Mouse (Mus musculus): ENCODE measurements around the gene Bmp7. TPM values are rescaled to one million over a fixed set of nuclear protein-coding genes. Genes with fewer than 3 reads are reported as not detected.

The Bmp7 gene
- polyA plus RNA-seq, 1 experiment from 2014 or later: 17.3 TPM

DNA sequence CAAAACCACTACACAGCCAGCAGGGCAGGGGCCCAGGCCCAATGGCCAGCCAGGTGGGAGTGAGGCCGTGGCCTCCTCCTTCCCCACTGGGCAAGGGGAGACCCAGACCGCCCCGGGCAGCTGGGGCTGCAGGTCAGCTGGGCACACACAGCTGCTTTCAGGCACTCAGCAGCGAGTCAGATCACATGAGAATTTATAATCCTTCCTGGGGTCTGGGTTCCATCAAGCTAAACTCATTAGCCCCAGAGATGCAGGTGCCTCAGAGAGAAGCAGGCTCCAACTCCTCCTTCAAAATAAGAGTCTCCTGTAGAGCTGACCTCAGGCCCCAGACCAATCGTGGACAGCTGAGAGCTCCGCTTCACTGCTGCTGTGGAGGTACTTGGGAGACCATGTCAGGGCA lies 15.2 kb downstream of the Bmp7 start:
- Histone ChIP-seq H3K27me3 (ENCODE audit: control insufficient read depth, insufficient read depth, low read length) (no peaks in the 10 kb centered on the region), H3K9me3 (ENCODE audit: control insufficient read depth, low read length) (no peaks in the 10 kb centered on the region), H3K4me2 (no peak overlapping the region), H3K36me3 (ENCODE audit: control insufficient read depth, insufficient read depth, low read length) (no peaks in the 10 kb centered on the region), H3K4me1 (ENCODE audit: control insufficient read depth, insufficient read depth, low read length) (no peaks in the 10 kb centered on the region), H3K4me3 (ENCODE audit: low read depth, low read length) (no peak overlapping the region), H3K27ac (ENCODE audit: low read depth, low read length) (no peak overlapping the region), H3K9ac (ENCODE audit: low read length) (no peak overlapping the region)
- whole genome bisulfite sequencing: 45% methylated on average over 6 of the region's 6 CpGs
- peak; percentile 35; the same call in 1 of the 2 replicates for ATAC-seq (ENCODE audit: low FRiP score)
- no peak for DNase-seq (ENCODE audit: low spot score, missing footprints)

DNA sequence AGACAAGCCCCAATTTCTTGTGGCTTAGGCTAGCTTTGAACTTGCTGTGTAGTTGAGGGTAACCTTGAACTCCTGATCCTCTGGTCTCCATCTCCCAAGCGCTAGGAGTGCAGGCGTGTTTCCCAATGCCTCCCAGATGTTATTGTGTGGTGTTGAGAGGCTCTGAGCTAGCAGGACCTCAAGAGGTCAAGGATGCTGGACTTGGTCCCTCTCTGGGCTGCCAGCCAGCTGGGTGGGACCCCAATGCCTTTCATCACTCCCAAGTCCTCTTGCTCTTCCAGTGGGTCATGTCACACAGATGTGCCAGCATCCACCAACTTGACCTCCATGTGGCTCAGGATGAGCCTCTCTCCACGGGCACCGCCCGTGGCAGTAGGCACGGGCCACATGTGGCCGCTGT lies 16.9 kb downstream of the Bmp7 start:
- Histone ChIP-seq H3K4me1 (ENCODE audit: control insufficient read depth, insufficient read depth, low read length) (no peaks in the 10 kb centered on the region), H3K4me2 (no peak overlapping the region), H3K4me3 (ENCODE audit: low read depth, low read length) (no peak overlapping the region), H3K36me3 (ENCODE audit: control insufficient read depth, insufficient read depth, low read length) (no peaks in the 10 kb centered on the region), H3K27ac (ENCODE audit: low read depth, low read length) (no peak overlapping the region), H3K27me3 (ENCODE audit: control insufficient read depth, insufficient read depth, low read length) (no peaks in the 10 kb centered on the region), H3K9me3 (ENCODE audit: control insufficient read depth, low read length) (no peaks in the 10 kb centered on the region), H3K9ac (ENCODE audit: low read length) (no peak overlapping the region)
- DNase-seq (ENCODE audit: low spot score, missing footprints) (no peak), ATAC-seq (ENCODE audit: low FRiP score) (no peak)
- WGBS: 84% methylated on average over 7 of the region's 7 CpGs

DNA sequence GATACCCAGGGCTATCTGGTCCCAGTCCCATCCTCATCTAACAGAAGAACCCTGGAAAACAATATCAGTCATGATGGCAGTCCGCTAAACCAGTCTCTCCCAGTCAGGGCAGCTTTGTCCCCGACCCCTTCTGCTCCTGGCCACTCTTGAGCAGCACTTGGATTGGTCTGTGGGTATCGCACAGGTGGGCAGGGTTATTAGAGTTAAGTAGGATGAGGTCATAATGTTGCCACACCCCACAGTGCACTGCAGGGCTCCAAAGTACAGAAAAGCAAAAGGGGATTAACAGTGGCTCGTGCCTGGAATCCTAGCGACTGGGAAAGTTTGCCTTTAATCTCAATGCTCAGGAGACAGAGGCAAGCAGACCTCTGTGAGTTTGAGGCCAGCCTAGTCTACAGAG lies 17.5 kb downstream of the Bmp7 start:
- no peak overlapping the region for H3K27ac ChIP-seq (ENCODE audit: low read depth, low read length)
- DNase-seq (ENCODE audit: low spot score, missing footprints) (no peak), ATAC-seq (ENCODE audit: low FRiP score) (no peak)
- no peaks in the 10 kb centered on the region for H3K27me3 ChIP-seq (ENCODE audit: control insufficient read depth, insufficient read depth, low read length)
- no peak overlapping the region for H3K4me3 ChIP-seq (ENCODE audit: low read depth, low read length)
- WGBS: 45% methylated on average over 5 of the region's 5 CpGs
- H3K4me2 ChIP-seq: no peak overlapping the region
- H3K9ac ChIP-seq (ENCODE audit: low read length): no peak overlapping the region
- no peaks in the 10 kb centered on the region for H3K36me3 ChIP-seq (ENCODE audit: control insufficient read depth, insufficient read depth, low read length)
- no peaks in the 10 kb centered on the region for H3K4me1 ChIP-seq (ENCODE audit: control insufficient read depth, insufficient read depth, low read length)
- no peaks in the 10 kb centered on the region for H3K9me3 ChIP-seq (ENCODE audit: control insufficient read depth, low read length)

DNA sequence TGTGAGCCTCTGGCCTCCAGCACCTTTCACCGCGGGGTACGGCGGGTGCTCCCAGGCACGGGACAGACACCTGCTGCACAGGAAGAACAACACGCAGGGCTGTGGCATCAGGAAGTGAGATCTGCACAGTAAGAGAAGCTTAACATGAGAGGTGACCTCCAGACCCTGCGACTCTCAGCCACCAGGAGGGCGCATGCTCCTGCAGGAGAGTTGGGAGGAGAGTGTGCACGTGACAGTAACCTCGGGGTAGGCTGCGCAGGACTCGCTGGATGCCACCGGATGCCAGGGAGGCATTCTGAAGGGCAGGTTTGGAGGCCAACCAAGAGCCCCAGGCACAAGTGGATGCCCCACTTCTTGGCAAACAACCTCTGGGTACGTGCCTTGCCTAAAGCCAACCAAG lies 26.1 kb downstream of the Bmp7 start:
- H3K4me3 ChIP-seq (ENCODE audit: low read depth, low read length): no peak overlapping the region
- no peak overlapping the region for H3K4me2 ChIP-seq
- no peak for DNase-seq (ENCODE audit: low spot score, missing footprints)
- H3K9me3 ChIP-seq (ENCODE audit: control insufficient read depth, low read length): no peaks in the 10 kb centered on the region
- H3K27me3 ChIP-seq (ENCODE audit: control insufficient read depth, insufficient read depth, low read length): no peaks in the 10 kb centered on the region
- H3K9ac ChIP-seq (ENCODE audit: low read length): no peak overlapping the region
- 85% methylated on average over 14 of the region's 14 CpGs for WGBS
- H3K4me1 ChIP-seq (ENCODE audit: control insufficient read depth, insufficient read depth, low read length): peaks cover 11% of the 10 kb centered on the region; the same call in 1 of the 2 replicates
- ATAC-seq (ENCODE audit: low FRiP score): no peak
- H3K27ac ChIP-seq (ENCODE audit: low read depth, low read length): no peak overlapping the region
- H3K36me3 ChIP-seq (ENCODE audit: control insufficient read depth, insufficient read depth, low read length): no peaks in the 10 kb centered on the region

DNA sequence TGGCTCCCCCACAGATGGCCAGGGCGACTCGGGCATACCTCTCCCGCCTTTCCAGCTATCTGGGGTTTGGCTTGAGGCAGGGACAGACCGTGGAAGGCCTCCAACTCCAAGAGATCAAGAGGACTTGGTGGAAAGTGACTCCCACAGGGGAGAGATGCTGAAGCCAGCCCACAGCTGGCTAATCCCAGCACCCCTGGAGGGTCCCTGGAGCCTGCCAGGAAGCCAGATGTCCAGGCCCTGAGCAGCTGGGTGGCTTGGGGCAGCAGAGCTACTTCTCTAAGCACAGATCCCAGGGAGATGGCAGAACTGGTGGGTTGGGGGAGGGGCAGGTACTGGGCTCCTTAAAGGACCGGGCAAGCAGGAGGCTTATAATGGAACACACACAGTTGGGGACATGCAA lies 28.4 kb downstream of the Bmp7 start:
- Histone ChIP-seq H3K27me3 (ENCODE audit: control insufficient read depth, insufficient read depth, low read length) (no peaks in the 10 kb centered on the region), H3K36me3 (ENCODE audit: control insufficient read depth, insufficient read depth, low read length) (no peaks in the 10 kb centered on the region), H3K4me1 (ENCODE audit: control insufficient read depth, insufficient read depth, low read length) (peaks cover 11% of the 10 kb centered on the region; the same call in 1 of the 2 replicates), H3K4me3 (ENCODE audit: low read depth, low read length) (no peak overlapping the region), H3K9me3 (ENCODE audit: control insufficient read depth, low read length) (no peaks in the 10 kb centered on the region), H3K9ac (ENCODE audit: low read length) (no peak overlapping the region), H3K27ac (ENCODE audit: low read depth, low read length) (no peak overlapping the region), H3K4me2 (no peak overlapping the region)
- WGBS: 43% methylated on average over 5 of the region's 5 CpGs
- no peak for DNase-seq (ENCODE audit: low spot score, missing footprints)
- no peak for ATAC-seq (ENCODE audit: low FRiP score)

DNA sequence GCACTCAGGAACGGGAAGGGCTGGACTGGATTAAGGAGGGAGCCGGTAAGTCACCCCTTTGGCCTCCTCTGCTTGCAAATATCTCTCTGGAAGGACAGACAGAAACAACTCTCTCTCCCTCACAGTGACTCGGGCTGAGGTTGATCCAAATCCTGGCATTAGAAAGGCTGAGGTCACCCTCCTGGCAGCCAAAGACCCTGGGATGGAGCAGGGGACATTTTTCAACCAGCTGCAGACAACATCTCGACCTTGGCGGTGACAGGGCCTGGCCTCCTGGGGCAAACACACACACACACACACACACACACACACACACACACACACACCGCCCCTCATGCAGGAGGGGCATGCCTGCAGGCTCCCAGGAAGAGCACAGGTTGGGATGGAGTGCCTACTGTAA lies 29.0 kb downstream of the Bmp7 start:
- Histone ChIP-seq H3K4me2 (no peak overlapping the region), H3K27ac (ENCODE audit: low read depth, low read length) (no peak overlapping the region), H3K4me1 (ENCODE audit: control insufficient read depth, insufficient read depth, low read length) (peaks cover 11% of the 10 kb centered on the region; the same call in 1 of the 2 replicates), H3K4me3 (ENCODE audit: low read depth, low read length) (no peak overlapping the region), H3K27me3 (ENCODE audit: control insufficient read depth, insufficient read depth, low read length) (no peaks in the 10 kb centered on the region), H3K9ac (ENCODE audit: low read length) (no peak overlapping the region), H3K9me3 (ENCODE audit: control insufficient read depth, low read length) (no peaks in the 10 kb centered on the region), H3K36me3 (ENCODE audit: control insufficient read depth, insufficient read depth, low read length) (no peaks in the 10 kb centered on the region)
- ATAC-seq (ENCODE audit: low FRiP score): no peak
- no peak for DNase-seq (ENCODE audit: low spot score, missing footprints)
- 68% methylated on average over 5 of the region's 6 CpGs for WGBS

DNA sequence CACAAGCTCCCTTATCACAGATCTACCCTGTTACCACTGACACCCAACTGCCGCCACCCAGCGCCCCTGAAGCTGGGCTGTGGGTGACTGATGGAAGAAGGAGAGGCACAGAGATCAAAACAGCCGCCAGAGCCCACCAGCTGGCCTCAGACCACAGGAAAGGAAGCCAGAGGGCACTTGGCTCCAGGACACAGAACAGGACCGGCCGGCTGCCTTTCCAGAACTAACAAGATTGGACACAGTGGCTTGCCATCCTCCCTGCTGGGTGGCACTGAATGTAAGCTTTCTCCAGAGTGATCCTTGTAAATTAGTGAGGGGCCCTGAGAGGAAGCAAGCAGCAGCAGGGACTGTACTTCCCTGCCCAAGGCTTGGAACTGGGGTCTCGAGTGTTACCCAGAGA lies 30.7 kb downstream of the Bmp7 start:
- Histone ChIP-seq H3K9me3 (ENCODE audit: control insufficient read depth, low read length) (no peaks in the 10 kb centered on the region), H3K9ac (ENCODE audit: low read length) (no peak overlapping the region), H3K27ac (ENCODE audit: low read depth, low read length) (no peak overlapping the region; the same call in 1 of the 2 replicates), H3K4me1 (ENCODE audit: control insufficient read depth, insufficient read depth, low read length) (peaks cover 11% of the 10 kb centered on the region; the same call in 1 of the 2 replicates), H3K27me3 (ENCODE audit: control insufficient read depth, insufficient read depth, low read length) (no peaks in the 10 kb centered on the region), H3K4me2 (no peak overlapping the region), H3K36me3 (ENCODE audit: control insufficient read depth, insufficient read depth, low read length) (no peaks in the 10 kb centered on the region), H3K4me3 (ENCODE audit: low read depth, low read length) (no peak overlapping the region)
- DNase-seq (ENCODE audit: low spot score, missing footprints) (no peak), ATAC-seq (ENCODE audit: low FRiP score) (peak; percentile 33; the same call in 1 of the 2 replicates)
- 56% methylated on average over 6 of the region's 6 CpGs for WGBS

DNA sequence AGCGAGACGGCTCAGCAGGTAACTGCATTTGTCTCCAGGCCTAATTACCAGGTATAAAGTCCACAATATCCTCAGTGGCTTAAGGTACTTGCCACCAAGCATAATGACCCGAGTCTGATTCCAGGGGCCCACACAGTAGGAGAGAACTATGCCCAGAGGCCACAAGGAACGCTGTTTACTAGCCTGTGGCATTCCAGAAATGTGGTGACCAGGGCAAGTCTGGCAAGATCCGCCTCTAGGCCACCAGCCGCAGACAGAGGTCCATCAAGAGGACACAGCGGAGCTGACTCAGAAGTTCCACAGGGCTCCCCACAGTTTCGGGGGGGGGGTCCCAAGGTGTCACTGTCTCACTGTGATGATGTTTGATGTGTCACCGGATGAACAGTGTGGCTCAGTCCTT lies 34.0 kb downstream of the Bmp7 start:
- no peak for ATAC-seq (ENCODE audit: low FRiP score)

DNA sequence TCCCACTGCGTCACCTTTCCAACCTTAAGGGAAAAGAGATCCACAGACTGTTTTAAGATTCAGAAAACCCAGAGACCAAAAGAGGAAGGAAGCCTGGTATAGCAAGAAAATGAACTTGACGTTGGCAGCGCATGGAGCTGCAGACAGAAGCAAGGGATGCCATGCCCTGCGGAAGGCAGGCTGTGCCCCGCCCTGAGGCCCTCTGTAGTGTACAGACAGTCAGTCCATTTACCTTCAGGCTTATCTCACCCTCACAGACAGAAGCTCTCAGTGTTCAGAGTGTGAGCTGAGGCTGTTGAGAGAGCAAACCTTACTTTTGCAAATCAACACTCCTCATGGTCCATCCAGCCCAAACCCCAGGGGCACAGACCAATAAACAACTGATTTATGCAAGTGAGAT lies 35.1 kb downstream of the Bmp7 start:
- H3K9me3 ChIP-seq (ENCODE audit: control insufficient read depth, low read length): no peaks in the 10 kb centered on the region
- peaks cover 6% of the 10 kb centered on the region; the same call in 1 of the 2 replicates for H3K4me1 ChIP-seq (ENCODE audit: control insufficient read depth, insufficient read depth, low read length)
- no peak overlapping the region for H3K4me3 ChIP-seq (ENCODE audit: low read depth, low read length)
- ATAC-seq (ENCODE audit: low FRiP score) (no peak), DNase-seq (ENCODE audit: low spot score, missing footprints) (no peak)
- H3K4me2 ChIP-seq: no peak overlapping the region
- H3K27ac ChIP-seq (ENCODE audit: low read depth, low read length): no peak overlapping the region
- H3K36me3 ChIP-seq (ENCODE audit: control insufficient read depth, insufficient read depth, low read length): no peaks in the 10 kb centered on the region
- no peak overlapping the region for H3K9ac ChIP-seq (ENCODE audit: low read length)
- H3K27me3 ChIP-seq (ENCODE audit: control insufficient read depth, insufficient read depth, low read length): no peaks in the 10 kb centered on the region
- WGBS: 94% methylated on average over 5 of the region's 5 CpGs

More for the DNA sequence above, 34.0 kb downstream of the Bmp7 start:
- 83% methylated on average over 9 of the region's 9 CpGs for WGBS
- H3K36me3 ChIP-seq (ENCODE audit: control insufficient read depth, insufficient read depth, low read length): no peaks in the 10 kb centered on the region
- DNase-seq (ENCODE audit: low spot score, missing footprints): no peak
- H3K9ac ChIP-seq (ENCODE audit: low read length): no peak overlapping the region
- H3K4me3 ChIP-seq (ENCODE audit: low read depth, low read length): no peak overlapping the region
- peaks cover 7% of the 10 kb centered on the region; the same call in 1 of the 2 replicates for H3K4me1 ChIP-seq (ENCODE audit: control insufficient read depth, insufficient read depth, low read length)
- no peaks in the 10 kb centered on the region for H3K9me3 ChIP-seq (ENCODE audit: control insufficient read depth, low read length)
- H3K27ac ChIP-seq (ENCODE audit: low read depth, low read length): no peak overlapping the region
- no peaks in the 10 kb centered on the region for H3K27me3 ChIP-seq (ENCODE audit: control insufficient read depth, insufficient read depth, low read length)
- H3K4me2 ChIP-seq: no peak overlapping the region

DNA sequence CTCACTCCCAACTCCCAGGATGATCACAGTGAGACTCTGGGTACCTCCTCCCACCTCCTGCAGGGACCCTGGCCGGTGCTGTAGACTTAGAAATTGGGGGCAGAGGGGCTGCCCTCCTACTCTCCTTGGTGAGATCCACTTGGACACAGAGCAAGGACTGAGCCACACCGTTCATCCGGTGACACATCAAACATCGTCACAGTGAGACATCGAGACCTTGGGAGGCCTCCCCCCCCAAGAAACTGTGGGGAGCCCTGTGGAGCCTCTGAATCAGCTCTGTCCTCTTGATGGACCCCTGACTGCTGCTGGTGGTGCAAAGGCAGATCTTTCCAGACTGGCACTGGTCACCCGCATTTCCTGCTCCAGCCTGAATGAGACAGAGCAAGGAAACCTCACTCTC lies 35.5 kb downstream of the Bmp7 start:
- H3K27me3 ChIP-seq (ENCODE audit: control insufficient read depth, insufficient read depth, low read length): no peaks in the 10 kb centered on the region
- no peak for DNase-seq (ENCODE audit: low spot score, missing footprints)
- ATAC-seq (ENCODE audit: low FRiP score): no peak
- H3K4me1 ChIP-seq (ENCODE audit: control insufficient read depth, insufficient read depth, low read length): peaks cover 2% of the 10 kb centered on the region; the same call in 1 of the 2 replicates
- H3K27ac ChIP-seq (ENCODE audit: low read depth, low read length): no peak overlapping the region
- no peak overlapping the region for H3K4me2 ChIP-seq
- no peak overlapping the region for H3K9ac ChIP-seq (ENCODE audit: low read length)
- no peaks in the 10 kb centered on the region for H3K9me3 ChIP-seq (ENCODE audit: control insufficient read depth, low read length)
- WGBS: 83% methylated on average over 6 of the region's 6 CpGs
- no peak overlapping the region for H3K4me3 ChIP-seq (ENCODE audit: low read depth, low read length)
- no peaks in the 10 kb centered on the region for H3K36me3 ChIP-seq (ENCODE audit: control insufficient read depth, insufficient read depth, low read length)
